Mouse (Mus musculus) hindlimb bud, embryonic 11.5 days (tissue): ENCODE data around the gene Ppm1h.

Experiments
- DNase-seq: peaks from one replicate; pipeline ENCODE4 v3.0.0-alpha.2; 2012; ENCODE audit warnings: low read depth, low spot score; ENCODE audit errors: extremely low spot score

The Ppm1h gene

GRCm38 (mm10) chr10:122698347-122698746 lies 19.8 kb downstream of the Ppm1h start:
- DNase-seq, result no peak

DNA sequence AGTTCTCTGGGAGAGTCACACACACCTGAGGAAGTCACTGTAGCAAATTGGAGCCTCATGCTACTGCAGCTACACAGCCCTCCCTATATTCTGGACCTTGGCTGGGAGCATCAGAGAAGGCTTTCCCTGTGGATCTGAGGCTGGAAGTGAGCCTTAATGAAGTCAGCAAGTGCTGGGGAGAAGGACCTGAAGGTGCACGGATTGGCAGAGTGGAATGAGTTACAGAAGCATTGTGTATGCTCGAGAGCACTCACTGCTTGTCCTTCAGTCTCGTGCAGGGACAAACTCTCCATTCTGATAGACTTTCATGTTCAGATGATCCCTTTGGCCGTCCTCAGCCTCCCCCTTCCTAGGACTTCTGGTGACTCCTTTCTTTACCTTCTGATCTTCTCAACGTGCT lies 26.3 kb downstream of the Ppm1h start:
- DNase-seq, result no peak

DNA sequence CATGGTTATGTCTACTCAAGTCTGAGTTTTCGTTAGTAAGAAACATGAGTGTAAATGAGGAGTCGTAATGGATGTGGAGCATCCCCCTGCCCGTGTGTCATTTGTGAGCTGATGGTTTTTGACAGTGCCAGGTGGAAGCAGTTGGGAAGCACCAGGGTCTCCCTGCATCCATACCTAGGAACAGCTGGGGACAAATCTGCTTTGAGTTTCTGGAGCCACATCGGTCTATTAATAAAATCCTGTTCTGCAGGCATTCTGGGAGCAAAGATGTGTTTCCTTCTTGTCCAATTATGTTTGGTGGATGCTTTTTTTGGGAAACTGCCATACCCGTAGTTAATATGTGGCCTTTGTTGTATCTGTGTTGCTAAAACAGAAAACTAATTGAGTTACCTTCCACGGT lies 26.9 kb downstream of the Ppm1h start:
- no peak for DNase-seq

GRCm38 (mm10) chr10:122711381-122711811 lies 32.8 kb downstream of the Ppm1h start:
- no peak for DNase-seq

- DNase-seq, result no peak
Measured at GRCm38 (mm10) chr10:122712307-122712706, 33.7 kb downstream of the Ppm1h start.

GRCm38 (mm10) chr10:122715856-122716255 lies 37.3 kb downstream of the Ppm1h start:
- no peak for DNase-seq

GRCm38 (mm10) chr10:122716286-122716685 lies 37.7 kb downstream of the Ppm1h start:
- DNase-seq, result no peak

GRCm38 (mm10) chr10:122716739-122717474 lies 38.3 kb downstream of the Ppm1h start:
- no peak for DNase-seq

GRCm38 (mm10) chr10:122717754-122718415 lies 39.3 kb downstream of the Ppm1h start:
- DNase-seq, result no peak

DNA sequence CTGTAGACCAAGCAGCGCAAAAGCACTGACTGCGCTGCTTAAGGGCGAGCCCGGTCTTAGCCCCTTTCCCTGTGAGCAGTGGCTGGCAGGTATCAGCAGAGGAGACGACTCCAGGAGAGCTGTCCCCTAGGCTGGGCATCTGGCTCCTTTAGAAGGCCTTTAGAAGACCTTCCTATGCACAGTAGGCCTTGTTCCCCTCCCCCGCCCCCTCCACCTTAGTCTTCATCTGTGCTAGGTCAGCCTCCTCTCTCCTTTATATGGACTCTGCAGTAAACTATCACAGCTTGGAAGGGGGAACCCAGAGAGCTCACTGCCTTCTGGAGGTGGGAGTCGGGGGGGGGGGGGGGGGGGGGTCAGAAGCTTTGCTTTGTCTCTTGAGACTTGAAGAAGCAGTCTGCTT lies 40.4 kb downstream of the Ppm1h start:
- no peak for DNase-seq

- DNase-seq, result no peak
Measured at GRCm38 (mm10) chr10:122722111-122722510, 43.5 kb downstream of the Ppm1h start.

- DNase-seq, result no peak
Measured at GRCm38 (mm10) chr10:122724692-122725091, 46.1 kb downstream of the Ppm1h start.

GRCm38 (mm10) chr10:122727228-122727627 lies 48.7 kb downstream of the Ppm1h start:
- no peak for DNase-seq

- no peak for DNase-seq
Measured at GRCm38 (mm10) chr10:122728172-122728571, 49.6 kb downstream of the Ppm1h start.

GRCm38 (mm10) chr10:122732146-122732545 lies 53.6 kb downstream of the Ppm1h start:
- no peak for DNase-seq

- DNase-seq, result no peak
Measured at GRCm38 (mm10) chr10:122734521-122734920, 56.0 kb downstream of the Ppm1h start.

GRCm38 (mm10) chr10:122735284-122735784 lies 56.8 kb downstream of the Ppm1h start:
- no peak for DNase-seq

GRCm38 (mm10) chr10:122736835-122737234 lies 58.3 kb downstream of the Ppm1h start:
- DNase-seq, result no peak

DNA sequence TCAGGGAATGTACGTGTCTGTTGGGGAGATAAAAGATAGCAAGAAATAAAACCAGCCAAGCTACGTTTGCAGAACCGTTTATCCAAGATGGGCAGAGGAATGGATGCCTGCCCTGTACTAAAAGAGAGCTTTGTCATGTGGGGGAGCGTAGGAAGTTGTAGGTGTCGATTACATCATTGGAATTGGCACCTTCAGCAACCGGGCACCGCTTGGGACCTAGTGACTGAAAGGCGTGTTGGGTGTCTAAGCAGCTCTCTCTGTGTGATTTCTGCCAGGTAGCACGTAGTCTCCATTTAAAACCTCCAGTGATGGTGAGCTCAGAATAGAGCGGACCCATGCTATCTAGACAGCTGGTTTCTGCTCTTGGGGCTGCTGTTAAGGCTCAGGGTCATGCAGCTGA lies 60.0 kb downstream of the Ppm1h start:
- DNase-seq, result no peak

DNA sequence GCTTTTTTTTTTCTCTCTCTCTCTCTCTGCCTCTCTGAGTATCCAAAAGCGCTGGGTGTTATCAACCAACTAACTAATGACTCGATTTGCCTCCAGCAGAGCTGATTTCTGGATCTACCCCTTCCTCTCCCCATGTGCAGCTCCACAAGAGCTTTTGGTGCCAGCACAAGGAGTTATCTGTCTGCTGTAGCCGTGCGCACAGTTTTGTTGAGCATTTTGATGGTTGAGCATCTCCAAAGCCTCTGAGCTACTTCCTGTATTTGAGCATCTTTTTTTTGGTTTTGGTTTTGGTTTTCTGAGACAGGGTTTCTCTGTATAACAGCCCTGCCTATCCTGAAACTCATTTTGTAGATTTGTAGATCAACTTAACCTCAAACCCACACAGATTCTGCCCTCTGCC lies 60.5 kb downstream of the Ppm1h start:
- DNase-seq, result no peak

DNA sequence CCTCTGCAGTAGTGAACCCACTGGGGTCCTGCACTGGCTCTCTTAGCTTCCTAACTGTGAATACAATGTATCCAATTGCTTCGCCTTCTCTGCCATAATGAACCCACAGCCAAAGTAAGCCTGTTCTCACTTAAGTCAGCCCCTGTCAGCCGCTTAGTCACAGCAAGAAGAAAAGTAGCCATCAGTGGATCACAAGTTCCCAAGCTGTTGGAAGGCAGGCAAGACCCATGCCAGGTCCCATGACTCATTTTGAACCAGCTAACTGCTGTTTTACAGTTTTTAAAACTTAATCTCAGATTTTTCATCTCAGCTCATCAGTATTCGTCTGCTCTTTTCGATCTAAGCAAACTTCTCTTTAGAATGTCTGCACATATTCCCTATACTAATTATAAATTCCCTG lies 61.6 kb downstream of the Ppm1h start:
- DNase-seq, result no peak

DNA sequence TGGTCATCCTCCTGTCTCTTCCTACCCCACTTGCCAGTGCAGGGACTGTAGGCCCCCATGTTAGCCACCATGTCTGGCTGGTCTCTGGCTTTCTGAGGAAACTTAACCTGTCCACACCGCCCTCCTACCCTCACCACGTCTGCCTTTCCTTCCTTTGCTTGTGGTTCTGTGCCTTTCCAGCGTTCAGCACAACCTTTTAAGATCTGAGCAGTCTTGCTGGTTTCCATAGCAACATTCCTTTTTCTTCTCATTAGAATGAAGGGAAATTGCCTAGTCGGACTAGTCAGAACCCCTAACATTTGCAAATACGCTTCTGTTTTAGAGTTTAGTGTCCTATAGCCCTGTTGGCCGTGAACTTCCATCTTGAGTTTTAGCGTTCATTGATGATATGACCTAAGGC lies 62.6 kb downstream of the Ppm1h start:
- no peak for DNase-seq
